Mouse (Mus musculus) ES-Bruce4 (cell line): ENCODE measurements around the gene Trim44. TPM values are rescaled to one million over a fixed set of nuclear protein-coding genes. Genes with fewer than 3 reads are reported as not detected.

ENCODE experiments used
- H3K27ac ChIP-seq: 2 replicates; pipeline ENCODE4 v1.5.1; 2012; ENCODE audit warnings: low read length, inconsistent platforms; ENCODE audit not compliant: insufficient read depth
- H3K27me3 ChIP-seq: 2 replicates; pipeline ENCODE4 v1.6.1; 2012; ENCODE audit warnings: mild to moderate bottlenecking, low read length, inconsistent platforms; ENCODE audit not compliant: control insufficient read depth, poor library complexity, insufficient read depth, severe bottlenecking
- H3K36me3 ChIP-seq: 2 replicates; pipeline ENCODE4 v1.6.1; 2012; ENCODE audit warnings: inconsistent platforms, mild to moderate bottlenecking, low read length, moderate library complexity; ENCODE audit not compliant: control insufficient read depth, poor library complexity, insufficient read depth, severe bottlenecking
- H3K4me1 ChIP-seq: one replicate; pipeline ENCODE4 v1.8.1; 2011; ENCODE audit warnings: low read length; ENCODE audit not compliant: control insufficient read depth, insufficient read depth
- H3K4me3 ChIP-seq: 2 replicates; pipeline ENCODE4 v1.5.1; 2011; ENCODE audit warnings: low read depth, mild to moderate bottlenecking, low read length
- H3K9ac ChIP-seq: 2 replicates; pipeline ENCODE4 v1.6.1; 2012; ENCODE audit warnings: low read depth, mild to moderate bottlenecking, inconsistent platforms; ENCODE audit not compliant: poor library complexity, severe bottlenecking
- H3K9me3 ChIP-seq: replicated peaks from 2 replicates; pipeline ENCODE4 v1.6.1; 2012; ENCODE audit warnings: mild to moderate bottlenecking, low read length, inconsistent platforms; ENCODE audit not compliant: control insufficient read depth, poor library complexity, insufficient read depth, severe bottlenecking
- CTCF ChIP-seq: IDR thresholded peaks from one replicate; pipeline ENCODE4 v1.8.1; 2011; ENCODE audit warnings: low read depth, low read length
- EP300 ChIP-seq: IDR thresholded peaks from 2 replicates; pipeline ENCODE4 v1.6.1; 2011; ENCODE audit warnings: low read depth, low read length; ENCODE audit not compliant: insufficient read depth
- POLR2A ChIP-seq: IDR thresholded peaks from one replicate; pipeline ENCODE4 v1.8.1; 2011; ENCODE audit warnings: low read length; ENCODE audit not compliant: insufficient read depth
- polyA plus RNA-seq: library from polyadenylated mRNA; stranded (reverse); fragments of >200 nt; gene quantifications from 2 replicates; pipeline ENCODE4 v1.2.4, GENCODE M21; 2011; ENCODE audit warnings: low read depth; ENCODE audit not compliant: missing spikeins, insufficient read depth, insufficient read length

Gene Trim44
- polyA plus RNA-seq, 1 experiment = 56.5 TPM

DNA sequence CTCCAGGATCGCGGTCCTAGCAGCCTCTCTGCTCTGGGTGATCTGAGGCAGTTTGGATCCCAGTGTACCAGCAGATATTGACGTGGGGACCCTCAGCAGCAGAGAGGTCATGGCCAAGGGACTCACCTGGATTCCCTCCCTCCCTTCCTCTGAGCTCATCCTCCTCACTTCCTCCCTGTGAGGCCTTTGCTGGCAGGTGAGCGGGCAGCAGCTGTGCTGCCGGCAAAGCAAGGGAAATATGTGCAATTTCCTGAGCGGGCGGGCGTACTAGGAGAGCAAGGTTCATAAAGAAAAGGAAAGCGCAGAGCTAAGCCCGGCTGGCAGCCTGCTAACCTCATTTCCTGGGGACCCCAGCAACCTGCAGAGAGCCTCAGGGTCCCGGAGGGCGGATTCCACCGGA lies 148.5 kb downstream of the Trim44 start:
- Histone ChIP-seq H3K9me3 (no peaks in the 10 kb centered on the region), H3K4me1 (no peaks in the 10 kb centered on the region), H3K4me3 (peak overlapping the region; percentile 12; the same call in 1 of the 2 replicates), H3K27me3 (no peaks in the 10 kb centered on the region), H3K36me3 (no peaks in the 10 kb centered on the region), H3K27ac (no peak overlapping the region), H3K9ac (no peak overlapping the region)
- no peak for TF ChIP-seq EP300
- no peak for TF ChIP-seq POLR2A
- no peak for TF ChIP-seq CTCF

DNA sequence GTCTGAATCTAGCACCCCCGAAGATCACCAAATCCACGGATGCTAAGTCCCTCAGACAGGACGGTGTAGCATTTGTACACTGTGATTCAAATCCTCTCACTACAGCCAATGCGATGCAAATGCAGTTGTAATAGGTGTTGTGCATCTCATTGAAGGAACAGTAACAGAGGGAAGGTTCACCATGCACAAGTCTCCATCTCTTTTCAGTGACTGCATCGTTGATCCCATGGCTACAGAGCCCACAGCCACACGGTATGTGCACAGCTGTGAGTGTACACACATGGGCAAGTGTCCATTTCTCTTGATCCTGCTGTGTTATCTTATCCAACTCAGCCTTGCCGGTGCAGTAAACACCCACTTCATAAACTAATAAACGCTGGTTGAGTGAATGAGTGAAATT lies 148.9 kb downstream of the Trim44 start:
- no peaks in the 10 kb centered on the region for H3K9me3 ChIP-seq
- no peaks in the 10 kb centered on the region for H3K4me1 ChIP-seq
- no peak overlapping the region for H3K27ac ChIP-seq
- no peaks in the 10 kb centered on the region for H3K36me3 ChIP-seq
- no peaks in the 10 kb centered on the region for H3K27me3 ChIP-seq
- TF ChIP-seq POLR2A (no peak), CTCF (no peak), EP300 (no peak)
- H3K9ac ChIP-seq = no peak overlapping the region
- H3K4me3 ChIP-seq = no peak overlapping the region

DNA sequence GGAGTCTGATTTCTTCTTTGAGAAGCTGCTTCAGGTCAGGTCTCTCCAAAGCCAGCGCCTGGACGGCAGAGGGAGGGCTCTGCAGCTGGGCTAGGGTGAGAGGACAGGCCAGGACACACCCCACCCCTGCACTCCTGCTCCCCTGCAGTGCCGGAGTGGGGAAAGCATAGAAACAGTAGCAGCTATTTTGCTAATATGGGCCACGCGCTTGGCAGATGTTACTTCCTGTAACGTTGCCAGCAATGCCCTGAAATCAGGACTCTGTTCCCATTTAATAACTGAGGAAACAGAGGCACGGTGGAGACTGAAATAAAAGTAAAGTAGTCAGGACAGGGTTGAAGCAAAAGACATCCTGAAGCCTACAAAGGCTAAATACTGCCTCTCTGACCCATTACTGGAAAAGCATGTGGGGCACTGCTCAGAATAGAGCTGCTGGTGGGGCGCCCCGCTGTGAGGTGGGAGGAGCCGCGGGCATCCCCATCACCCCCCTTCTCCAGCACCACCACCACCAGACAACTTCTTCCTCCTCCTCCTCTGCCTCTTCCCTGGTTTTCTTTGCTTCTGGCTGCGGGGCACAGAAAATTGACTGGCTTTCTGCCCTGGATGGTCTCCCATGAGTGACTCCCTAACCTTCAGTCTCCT lies 149.5 kb downstream of the Trim44 start:
- H3K9me3 ChIP-seq = no peaks in the 10 kb centered on the region
- no peak overlapping the region for H3K9ac ChIP-seq
- no peaks in the 10 kb centered on the region for H3K36me3 ChIP-seq
- H3K4me3 ChIP-seq = no peak overlapping the region
- H3K4me1 ChIP-seq = no peaks in the 10 kb centered on the region
- H3K27me3 ChIP-seq = no peaks in the 10 kb centered on the region
- no peak overlapping the region for H3K27ac ChIP-seq
- TF ChIP-seq EP300 = no peak
- TF ChIP-seq CTCF = no peak
- TF ChIP-seq POLR2A = no peak

DNA sequence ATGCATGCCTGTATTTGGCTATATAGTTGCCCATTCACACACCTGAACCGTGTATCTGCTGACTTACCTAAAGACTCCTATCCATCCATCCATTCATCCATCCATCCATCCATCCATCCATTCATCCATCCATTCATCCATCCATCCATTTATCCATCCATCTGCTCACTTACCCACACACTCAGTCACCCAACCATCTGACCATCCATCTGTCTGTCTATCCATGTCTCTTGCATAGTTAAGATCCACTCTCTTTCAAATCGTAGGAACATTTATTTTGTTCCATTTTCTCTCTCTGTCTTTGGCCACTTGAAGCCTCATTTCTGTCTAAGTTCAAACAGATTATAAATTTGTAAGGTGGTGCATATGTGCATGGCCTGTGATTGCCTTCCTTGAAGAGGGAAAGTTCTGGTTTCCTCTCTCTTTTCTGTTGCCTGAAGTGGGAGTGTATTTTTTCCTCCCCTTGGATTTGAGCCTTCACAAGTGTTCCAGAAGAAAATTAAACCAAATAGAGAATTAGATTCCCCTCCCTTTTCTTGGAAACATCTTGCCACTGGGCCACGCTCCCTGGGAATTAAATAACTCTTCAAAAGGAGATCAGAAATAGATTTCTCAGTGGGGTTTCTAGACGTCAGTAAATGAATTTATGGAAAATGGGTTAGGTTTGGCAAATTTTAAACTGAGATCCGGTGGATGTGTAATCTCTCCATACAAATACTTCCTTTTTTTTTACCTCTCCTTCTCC lies 150.9 kb downstream of the Trim44 start:
- H3K9ac ChIP-seq = no peak overlapping the region
- H3K4me3 ChIP-seq = no peak overlapping the region
- no peaks in the 10 kb centered on the region for H3K36me3 ChIP-seq
- no peaks in the 10 kb centered on the region for H3K4me1 ChIP-seq
- H3K27ac ChIP-seq = no peak overlapping the region
- H3K27me3 ChIP-seq = no peaks in the 10 kb centered on the region
- no peaks in the 10 kb centered on the region for H3K9me3 ChIP-seq
- TF ChIP-seq EP300 (no peak), CTCF (no peak), POLR2A (no peak)

DNA sequence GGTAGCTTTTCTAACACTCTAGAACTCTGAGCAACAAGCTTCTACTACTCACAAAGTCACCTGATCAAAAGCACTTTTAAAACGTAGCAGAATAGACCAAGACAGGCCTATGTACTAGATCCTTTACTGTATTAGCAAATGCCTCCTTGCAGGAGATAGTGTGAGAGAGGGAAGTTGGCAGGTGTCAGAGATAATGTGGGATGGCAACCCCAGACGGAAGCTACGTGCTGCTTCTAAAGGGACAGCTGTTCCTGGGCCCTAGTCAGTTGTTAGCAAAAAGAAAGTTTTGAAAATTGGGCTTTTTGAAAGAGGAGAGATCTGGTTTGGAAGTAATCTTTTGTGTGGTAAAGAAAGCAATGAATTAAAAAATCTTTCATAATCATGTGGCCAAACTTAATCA lies 151.5 kb downstream of the Trim44 start:
- no peak overlapping the region for H3K27ac ChIP-seq
- no peak for TF ChIP-seq CTCF
- TF ChIP-seq POLR2A = no peak
- TF ChIP-seq EP300 = no peak
- no peaks in the 10 kb centered on the region for H3K9me3 ChIP-seq
- H3K4me1 ChIP-seq = no peaks in the 10 kb centered on the region
- no peaks in the 10 kb centered on the region for H3K27me3 ChIP-seq
- no peak overlapping the region for H3K4me3 ChIP-seq
- H3K36me3 ChIP-seq = no peaks in the 10 kb centered on the region
- H3K9ac ChIP-seq = no peak overlapping the region

DNA sequence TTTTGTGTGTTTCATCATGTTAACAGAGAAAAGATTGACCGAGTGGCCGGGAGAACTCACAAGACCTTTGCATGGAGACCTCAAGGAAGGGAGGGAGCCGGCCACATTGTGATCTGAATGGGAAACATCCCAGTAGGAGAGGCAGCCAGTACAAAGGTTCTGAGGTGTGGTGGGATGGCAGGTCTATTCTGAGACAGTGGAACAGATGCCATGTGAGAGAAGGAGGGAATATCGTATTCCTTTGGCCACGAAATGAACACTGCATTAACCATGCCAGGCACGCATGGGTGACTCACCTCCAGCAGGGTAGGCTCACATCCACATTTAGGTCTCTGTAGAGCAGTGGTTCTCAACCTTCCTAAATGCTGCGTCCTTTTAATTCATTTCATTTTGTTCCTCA lies 154.4 kb downstream of the Trim44 start:
- Histone ChIP-seq H3K9ac (no peak overlapping the region), H3K27ac (no peak overlapping the region), H3K4me1 (no peaks in the 10 kb centered on the region), H3K36me3 (no peaks in the 10 kb centered on the region), H3K27me3 (no peaks in the 10 kb centered on the region; the same call in 1 of the 2 replicates), H3K4me3 (no peak overlapping the region), H3K9me3 (no peaks in the 10 kb centered on the region)
- no peak for TF ChIP-seq POLR2A
- TF ChIP-seq CTCF = no peak
- TF ChIP-seq EP300 = no peak
